Mouse (Mus musculus): ENCODE measurements at regions not wholly inside any gene's neighbourhood (a gene's known extent, or its start where the extent isn't known, plus 50 kb on each side); places are given as distances from the start of the nearest gene placed in this dataset.

DNA sequence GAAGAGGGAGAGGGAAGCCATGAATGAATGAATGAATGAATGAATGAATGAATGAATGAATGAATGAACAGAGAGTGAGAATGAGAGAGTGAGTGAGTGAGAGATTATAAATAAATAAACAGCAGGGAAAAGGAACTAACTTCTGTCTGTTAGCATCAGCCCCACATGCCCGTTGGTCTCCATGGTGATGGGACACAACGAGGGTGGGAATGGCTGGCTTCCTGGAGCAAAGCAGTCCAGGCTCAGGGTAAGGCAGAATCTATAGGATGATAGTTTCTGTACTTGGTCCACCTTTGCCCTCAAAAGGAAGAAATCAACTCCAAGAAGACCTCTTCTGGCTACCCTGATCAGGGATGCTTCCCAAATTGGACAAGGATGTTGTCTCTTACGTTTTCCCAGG lies 212.2 kb downstream of the Zfp619 start:
- TF ChIP-seq CTCF (IDR thresholded peaks at IDR 0.05; ENCODE audit: low read depth) = no peak
- TF ChIP-seq EP300 (IDR thresholded peaks at IDR 0.05; ENCODE audit: low read depth) = no peak
